Mouse (Mus musculus): ENCODE measurements around the gene Cfap77. TPM values are rescaled to one million over a fixed set of nuclear protein-coding genes. Genes with fewer than 3 reads are reported as not detected.

Gene Cfap77
- total RNA-seq, 2 experiments from 2014 or later: 1.2 to 1.6 TPM

DNA sequence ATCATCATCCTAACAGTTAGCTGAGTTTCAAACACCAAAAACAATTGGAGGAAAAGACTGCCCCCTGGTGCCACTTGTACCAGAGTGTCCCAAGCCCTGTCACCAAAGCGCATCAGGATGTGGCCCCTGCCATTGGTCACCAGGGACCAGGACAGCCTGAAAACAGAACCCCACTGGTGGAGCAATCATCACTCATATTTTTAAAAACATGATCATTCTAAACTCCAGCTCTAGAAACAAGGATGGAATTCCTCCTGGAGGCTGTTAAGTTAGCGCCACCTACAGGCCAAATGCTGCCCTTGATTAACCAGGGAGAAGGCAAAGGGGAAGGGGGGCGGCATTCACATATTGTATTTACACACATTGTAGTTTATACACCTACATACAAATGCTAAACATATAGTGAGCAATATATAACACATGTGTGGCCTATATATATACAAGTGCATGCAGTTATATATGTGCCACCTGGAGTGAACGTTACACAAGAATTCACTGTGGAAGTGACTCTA, 1.9 kb downstream of the Cfap77 start:
- peak in 1 of 2 experiments; percentile 71 for DNase-seq (ENCODE audit: low spot score in 2 of 2)

DNA sequence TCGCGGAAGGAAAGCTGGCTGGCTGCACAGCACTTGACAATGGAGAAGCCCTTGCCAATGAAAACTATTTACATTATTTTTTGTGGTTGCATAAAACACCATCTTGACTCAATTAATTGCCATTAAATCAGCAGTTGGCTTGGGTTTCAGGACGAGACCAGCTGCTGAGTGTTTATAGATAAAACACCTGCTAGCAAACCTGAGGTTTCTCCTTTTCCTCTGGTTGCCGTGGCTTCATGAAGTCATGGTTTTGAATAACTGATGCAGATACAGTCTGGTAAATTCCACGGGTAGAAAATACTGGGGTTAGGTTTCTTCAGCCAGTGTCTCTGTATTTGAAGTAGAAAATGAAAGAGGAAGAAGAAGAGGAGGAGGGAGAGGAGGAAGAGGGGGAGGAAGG, 2.9 kb downstream of the Cfap77 start:
- DNase-seq (ENCODE audit: low spot score in 2 of 2): no peak

DNA sequence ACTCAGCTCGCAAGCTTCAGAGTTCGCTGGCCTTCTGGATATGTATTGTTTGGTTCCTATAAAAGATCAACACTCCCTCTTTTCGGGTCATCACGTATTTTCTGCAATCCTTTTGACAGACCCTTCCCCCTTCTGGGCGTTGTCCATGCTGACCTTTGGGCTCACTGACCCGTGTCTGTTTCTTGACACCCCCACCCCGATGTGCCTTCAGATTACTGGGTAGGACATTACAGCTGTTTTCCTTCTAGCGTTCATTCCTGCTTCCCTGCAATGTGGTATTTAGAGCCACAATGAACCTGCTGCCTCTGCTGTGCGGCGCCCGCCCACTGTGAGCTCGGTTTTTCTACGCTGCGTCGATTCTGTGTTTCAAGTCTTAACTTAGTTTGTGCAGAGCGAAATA, 8.7 kb downstream of the Cfap77 start:
- DNase-seq (ENCODE audit: low spot score in 2 of 2): no peak

DNA sequence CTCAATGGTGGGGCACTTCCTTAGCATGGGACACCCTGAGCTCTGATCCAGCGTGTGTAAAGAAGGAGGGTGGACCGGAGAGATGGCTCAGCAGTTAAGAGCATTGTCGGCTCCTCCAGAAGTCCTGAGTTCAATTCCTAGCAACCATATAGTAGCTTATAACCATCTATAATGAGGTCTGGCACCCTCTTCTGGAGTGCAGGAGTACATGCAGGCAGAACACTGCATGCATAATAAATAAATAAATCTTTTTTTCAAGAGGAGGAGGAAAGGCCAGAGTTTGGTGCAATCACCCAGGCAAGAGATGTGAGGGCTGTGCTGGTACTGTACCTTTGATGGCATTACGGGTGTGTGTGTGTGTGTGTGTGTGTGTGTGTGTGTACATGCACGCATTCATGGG, 12.7 kb downstream of the Cfap77 start:
- no peak for DNase-seq (ENCODE audit: low spot score in 2 of 2)

DNA sequence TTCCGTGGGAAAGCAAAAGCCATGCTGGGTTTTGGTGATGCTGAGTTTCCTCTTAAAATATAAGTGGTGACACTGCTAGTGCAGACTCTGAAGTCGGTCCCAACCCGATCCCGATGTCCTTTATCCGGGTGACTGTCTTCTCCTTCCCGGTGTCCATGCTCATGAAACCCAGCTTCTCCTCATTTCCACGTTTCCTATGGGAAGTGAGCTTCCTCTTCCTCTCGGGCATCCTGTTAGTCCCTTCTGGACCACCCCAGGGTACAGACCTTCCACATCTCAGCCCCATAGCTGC, 13.4 kb downstream of the Cfap77 start:
- DNase-seq (ENCODE audit: low spot score in 2 of 2): no peak

DNA sequence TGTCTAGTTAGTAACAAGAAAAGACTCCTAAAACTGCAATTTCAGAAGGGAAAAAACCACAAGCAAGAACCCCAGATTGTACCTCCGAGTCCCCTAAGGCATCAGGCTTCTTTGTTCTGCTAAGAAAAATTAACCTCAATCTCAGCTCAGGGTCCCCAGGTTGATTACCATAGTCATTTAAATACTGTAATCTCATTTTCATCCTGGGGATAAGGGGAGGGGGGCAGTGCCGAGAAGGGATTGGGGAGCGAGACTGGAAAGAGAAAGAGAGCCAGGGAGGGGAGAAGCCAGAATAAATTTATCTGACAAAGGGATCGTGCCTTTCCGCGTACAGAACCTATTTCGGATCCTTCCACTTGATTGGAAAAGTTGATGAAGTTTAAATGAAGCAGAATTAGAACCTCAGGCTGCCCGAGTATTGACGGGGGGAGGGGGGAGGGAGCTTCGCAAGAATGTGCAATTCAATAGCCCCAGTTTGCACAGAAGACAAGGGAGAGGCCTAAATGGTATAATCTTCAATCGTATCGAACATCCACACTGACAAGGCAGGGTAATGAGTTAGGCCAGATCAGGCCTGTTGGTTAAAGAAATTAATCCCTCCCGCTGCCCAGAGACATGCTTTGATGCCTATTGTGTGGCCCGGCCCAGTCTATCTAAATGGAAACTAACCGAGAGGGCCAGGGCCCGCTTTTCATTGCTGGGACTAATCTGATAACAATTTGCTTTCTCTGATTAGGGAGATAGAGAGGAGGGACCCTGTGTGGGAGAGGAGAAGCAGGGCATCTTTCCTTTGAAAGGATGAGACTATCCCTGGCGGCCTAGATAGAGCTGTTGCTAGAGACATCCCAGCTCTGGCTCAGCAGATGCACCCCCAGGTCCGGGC, 14.0 kb downstream of the Cfap77 start:
- no peak for DNase-seq (ENCODE audit: low spot score in 2 of 2)

DNA sequence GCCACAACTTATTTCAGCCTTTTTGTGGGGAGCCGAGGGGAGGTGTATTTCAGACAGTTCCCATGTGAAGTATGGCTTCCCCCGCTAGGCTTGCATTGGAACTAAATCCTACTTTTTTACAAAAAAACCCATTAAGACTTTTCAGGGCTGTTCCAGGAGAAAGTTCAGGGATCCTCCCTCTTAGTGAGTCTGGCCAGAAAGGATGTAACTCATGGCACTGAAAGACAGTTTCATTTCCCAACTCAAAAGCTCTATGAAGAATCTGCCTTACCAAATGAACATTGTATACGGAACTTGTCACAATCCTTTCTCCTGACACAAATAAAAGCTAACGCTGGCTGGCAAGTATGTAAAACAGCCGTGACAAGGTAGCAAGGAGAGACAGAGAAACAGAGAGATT, 15.1 kb downstream of the Cfap77 start:
- DNase-seq (ENCODE audit: low spot score in 2 of 2): no peak

DNA sequence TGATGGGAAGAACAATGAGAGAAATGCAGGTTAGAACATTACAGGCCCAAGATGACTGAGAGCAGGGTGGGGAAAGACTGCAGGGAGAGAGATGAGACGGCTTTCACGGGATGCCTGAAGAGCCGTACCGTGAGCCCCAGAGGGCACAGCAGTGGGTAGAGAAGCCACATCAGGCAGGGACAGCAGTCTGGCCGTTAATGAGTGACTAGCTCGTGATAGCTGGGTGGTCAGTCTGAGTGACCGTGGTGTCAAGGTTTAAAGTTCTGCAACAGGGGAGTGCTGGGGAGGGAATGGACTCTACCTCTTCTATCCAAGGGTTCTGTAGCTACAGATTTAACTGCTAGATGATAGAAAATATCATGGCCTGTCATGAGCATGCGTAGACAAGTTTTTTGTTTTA, 19.2 kb downstream of the Cfap77 start:
- DNase-seq (ENCODE audit: low spot score in 2 of 2): no peak

DNA sequence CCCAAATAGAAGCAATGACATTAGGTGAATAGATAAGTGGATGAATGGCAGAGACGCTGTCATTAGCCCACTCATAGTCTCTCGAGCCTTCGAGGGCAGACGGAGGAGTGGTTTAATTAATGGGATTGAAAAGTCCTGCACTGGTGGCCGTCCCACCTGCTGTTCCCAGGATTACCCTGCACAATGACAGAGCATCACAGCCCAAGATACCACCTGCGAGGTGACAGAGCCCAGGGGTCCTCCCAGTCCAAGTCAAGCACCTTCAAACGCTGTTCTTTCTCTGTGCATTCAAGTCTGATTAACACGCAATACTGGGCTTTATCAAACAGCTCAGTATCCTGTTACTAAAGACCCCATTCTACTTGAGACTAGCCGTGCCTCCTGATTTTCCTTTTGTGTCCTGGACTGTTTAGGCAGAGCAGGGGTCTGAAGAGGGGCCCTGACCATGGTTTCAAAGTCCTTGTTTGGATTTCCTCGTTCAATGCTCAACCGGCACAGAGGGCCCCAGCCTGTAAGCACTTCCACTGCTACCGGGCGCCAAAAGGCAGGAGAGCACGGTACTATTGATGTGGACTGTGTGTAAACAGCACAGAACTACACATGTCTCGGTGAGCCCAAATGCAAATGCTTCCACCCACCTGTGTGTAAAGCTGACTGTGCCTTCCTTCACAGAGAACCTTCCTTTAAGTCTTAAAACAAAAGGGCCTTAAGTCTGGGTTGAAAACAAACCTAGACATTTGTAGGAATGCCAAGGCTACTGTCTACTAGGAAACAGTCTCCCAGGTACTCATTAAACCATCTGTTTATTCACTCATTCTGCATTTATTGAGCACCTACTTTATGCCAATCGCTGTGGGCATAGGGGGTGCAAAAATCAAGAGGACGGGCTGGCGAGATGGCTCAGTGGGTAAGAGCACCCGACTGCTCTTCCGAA, 20.1 kb downstream of the Cfap77 start:
- DNase-seq (ENCODE audit: low spot score in 2 of 2): no peak

DNA sequence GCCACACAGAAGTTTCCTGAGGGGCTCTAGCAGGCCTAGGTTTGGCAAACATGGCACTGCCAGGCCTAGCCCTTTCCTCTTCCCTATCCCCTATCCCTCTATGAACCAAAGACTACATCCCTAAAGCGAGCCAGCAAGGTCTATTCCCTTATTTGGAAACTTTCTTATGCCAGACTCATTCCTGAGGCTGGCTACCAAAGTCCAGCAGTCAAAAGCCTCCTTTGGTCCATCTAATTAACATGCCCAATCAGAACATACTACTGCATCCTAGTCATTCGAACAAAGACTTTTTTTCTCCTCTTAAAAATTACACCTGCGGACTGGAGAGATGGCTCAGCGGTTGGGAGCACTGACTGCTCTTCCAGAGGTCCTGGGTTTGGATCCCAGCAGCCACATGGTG, 22.9 kb downstream of the Cfap77 start:
- DNase-seq (ENCODE audit: low spot score in 2 of 2): no peak

DNA sequence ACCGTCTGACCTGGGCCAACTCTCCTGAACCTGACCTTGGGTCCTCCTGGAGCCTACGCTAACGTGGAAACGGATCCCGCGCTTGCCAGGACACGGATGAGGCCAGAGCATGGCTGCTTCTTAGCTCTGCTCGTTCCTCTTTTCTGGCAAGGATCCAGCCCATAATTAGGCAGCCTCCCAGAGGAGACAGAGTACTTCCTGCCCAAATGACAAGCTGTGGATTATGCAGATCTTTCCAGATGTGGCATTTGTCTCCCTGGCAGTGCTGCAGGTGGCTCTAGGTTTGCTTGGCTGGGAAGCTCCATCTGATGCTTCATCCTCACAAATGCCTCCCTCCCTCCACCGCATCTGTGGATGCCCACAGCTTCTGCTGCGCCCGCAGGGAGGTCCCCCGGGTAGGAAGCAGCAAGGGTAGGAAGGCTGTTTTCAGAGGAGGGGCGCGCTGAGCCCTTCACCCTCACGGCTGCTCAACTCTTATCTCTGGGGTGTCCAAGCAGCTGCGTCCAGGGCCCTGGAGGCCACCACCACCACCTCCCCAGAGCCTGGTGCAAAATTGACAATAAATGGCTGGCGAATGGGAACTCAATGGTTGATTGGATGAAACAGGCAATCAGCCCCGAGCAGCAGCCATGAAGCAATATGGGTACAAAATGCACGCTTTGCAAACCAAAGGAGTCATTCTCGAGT, 24.7 kb downstream of the Cfap77 start:
- no peak for DNase-seq (ENCODE audit: low spot score in 2 of 2)

DNA sequence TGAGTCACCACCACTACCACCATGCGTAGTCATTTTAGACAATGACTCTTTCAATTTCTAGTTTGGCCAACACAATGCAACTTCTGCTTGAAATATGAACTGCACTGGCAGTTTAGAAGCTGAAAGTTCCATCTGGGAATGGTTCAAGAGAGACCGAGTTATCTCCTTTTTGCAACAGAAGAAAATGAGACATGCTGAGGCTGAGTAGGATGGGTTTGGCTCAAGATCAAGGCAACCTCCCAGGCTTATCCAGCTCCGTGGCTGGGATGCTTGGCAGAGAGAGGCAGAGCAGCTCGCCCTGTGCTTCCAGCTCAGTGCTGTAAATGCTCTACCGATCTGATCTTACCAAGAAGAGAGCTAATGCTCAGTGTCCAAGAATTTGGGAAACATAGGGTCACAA, 29.6 kb downstream of the Cfap77 start:
- DNase-seq (ENCODE audit: low spot score in 2 of 2): peak; percentile 50 to 76

DNA sequence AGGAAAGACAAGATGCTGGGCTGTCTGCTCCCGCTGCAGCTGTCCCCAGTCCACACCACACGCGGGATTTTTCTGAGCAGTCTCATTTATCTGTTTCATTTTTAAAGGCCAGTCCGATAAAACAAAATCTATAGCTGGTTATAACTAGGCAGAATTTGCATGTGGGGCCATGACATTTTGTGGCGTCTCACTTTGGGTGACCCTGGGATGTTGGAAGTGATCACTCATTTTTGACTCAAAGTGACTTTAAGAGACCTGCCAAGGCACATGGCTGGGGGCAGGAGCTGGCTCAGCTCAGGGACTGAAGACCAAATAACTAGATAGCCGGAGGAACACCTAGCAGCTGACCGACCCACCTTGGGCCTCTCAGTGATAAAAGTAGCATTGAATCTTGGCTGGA, 31.9 kb downstream of the Cfap77 start:
- no peak for DNase-seq (ENCODE audit: low spot score in 2 of 2)

DNA sequence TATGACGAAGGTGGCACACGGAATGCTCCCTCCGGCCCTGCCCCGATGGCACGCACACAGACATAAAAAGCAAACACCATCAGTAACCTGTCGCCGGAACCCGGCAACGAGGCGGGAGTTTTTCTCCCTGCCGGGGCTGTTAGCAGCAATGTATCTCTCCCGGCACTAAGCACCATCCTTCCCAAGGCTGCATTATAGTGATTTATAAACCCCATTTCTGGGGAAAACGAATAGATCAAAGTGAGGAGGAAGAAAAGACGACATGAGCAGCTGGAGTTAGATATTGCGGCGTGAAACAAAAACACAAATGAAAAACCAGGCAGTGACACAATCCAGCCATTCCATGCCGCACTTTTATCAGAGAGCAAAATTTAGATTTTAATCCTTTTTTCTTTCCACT, 33.8 kb downstream of the Cfap77 start:
- no peak for DNase-seq (ENCODE audit: low spot score in 2 of 2)

DNA sequence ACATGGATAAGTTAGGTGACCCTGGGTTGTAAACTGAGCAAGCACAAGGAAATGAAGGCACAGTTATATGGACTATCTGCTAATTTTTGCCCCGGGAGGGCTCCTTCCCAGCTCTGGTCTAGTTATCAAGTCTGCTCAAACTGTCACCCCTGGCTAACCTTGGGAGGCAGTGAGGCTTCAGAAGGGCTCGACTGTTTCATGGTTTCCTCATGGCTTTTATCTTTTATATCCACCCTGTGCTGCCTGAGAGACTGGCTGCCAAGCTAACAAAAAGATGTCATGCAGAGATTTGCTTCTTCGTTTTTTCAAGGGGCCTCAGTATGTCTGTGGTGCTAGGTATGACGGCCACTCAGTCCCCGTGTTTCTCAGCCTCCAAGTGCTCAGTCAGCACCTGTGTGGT, 36.2 kb downstream of the Cfap77 start:
- DNase-seq (ENCODE audit: low spot score in 2 of 2): no peak

DNA sequence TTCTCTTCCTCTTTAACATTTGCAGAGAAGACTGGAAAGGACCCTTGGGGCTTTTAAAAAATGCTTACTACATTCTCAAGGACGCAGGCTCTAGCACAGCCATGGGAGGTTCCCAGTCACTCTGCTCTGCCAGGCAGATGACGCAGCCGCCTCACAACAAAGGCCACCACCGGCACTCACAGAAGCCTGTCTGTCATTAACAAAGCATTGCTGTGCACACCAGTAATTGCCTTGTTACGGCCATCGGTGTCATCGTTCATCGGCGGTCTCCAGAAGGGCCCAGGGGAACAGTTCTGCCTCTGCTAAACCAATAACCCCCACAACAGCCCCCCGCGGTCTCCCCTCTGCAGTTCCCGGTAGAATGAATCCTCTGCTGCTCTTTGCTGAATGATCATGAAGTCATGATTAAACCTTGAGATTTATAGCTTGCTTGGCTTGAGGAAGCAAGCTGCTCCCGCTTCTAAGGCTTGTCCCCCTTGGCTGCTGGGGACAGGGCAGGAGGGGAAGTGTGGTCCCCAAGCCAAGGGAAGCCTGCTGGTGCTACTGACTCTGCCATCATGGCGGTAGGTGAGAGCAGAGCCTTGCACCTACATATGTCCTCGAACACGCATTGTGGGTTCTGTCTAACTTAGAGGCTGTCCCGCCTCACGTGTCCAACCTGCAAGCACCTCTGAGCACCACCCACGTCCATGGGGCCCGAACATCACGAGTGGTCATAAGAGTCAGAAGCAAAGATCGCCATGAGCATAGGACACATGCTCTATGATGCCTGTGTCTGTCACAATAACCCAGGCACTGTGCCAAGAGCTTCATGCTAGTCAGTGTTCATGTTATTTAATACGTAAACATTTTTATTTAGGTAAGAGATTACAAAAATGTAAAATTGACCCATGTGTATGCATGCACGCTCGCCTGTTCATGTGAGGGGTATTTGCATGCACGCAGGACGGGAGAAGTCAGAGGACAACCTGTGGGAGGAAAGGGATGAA, 38.0 kb downstream of the Cfap77 start:
- DNase-seq (ENCODE audit: low spot score in 2 of 2): no peak

DNA sequence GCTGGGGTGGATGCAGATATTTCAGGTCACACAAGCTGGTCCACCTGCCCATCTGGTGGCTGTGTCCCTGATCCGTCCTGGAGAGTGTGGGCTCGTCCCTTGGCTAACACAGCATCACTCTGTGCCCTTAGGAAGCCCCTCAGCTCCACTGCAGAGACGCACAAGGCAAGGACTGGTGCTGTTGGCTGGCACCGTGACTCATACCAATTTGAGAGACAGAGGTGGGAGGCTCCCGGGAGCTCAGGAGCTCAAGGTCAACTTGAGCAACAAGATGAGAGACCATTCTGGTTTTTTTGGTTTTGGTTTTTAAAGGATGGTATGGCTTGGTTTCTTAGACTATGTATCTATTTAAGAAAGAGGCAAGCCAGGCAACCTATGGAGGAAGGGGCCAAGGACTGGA, 42.3 kb downstream of the Cfap77 start:
- no peak for DNase-seq (ENCODE audit: low spot score in 2 of 2)

DNA sequence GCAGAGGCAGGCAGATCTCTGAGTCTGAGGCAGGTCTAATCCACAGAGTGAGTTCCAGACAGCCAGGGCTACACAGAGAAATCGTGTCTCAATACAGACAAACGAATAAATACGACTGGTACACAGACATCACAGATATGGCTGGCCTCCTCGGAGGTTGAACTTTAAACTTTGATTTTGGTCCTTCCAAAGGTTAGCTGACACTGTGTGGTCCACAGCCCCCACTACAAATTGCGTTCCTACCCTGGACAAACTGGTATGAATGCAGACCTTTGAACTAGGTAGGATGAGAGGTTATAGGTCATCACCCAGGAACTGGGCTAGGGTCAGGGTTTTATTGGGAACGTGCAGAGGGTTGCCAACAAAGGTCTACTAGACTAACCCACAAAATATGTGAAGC, 47.2 kb downstream of the Cfap77 start:
- DNase-seq (ENCODE audit: low spot score in 2 of 2): no peak

DNA sequence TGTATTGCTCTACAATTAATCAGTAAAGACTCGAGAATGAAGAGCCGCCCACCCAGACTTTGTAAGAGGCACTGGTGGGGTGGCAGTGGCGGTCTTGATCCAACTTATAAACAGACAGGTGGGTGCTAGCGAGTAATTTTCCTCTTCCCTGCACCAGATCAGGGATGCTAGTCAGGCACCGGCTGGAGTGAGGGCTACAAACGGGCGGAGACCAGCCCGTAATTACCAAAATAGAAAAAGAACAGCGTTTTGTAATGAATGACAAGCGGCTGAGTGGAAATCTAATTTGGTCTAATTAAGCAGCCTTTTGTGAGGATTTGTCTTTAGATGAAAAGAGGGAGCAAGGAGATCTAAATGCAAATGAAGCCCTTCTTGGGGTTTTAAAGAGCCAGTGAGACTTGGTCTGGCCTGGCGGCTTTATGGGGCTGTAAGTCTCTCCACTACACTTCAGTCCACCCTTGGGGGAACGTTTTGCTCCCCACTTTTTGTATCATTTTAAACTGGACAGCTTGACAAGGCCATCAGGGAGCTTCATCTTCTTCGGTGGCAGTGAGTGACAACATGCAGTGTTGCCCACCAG, 48.3 kb downstream of the Cfap77 start:
- peak in 1 of 2 experiments; percentile 2 for DNase-seq (ENCODE audit: low spot score in 2 of 2)

DNA sequence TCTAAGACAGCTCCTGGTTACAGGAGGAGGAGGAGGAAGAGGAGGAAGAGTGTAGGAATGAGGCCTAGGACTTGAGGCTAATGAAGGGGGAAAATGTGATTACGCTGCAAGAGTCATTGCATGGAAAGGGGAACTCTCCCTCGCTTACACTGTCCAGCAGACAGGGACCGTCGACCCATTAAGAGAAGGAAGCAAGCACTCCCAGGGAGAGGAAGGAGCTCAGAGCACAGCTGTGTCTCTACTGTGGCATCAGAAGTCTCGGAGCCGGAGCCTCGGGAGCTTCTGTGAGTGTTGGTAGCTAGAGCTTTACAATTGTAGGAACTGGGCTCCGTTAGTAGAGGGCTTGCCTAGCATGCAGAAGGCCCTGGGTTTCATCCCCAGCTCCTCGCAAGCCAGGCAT, 50.8 kb downstream of the Cfap77 start:
- DNase-seq (ENCODE audit: low spot score in 2 of 2): no peak

Measured in layer of hippocampus, adult 18-20 months (tissue).